Mouse (Mus musculus) cerebellum, adult (tissue): ENCODE measurements around the gene Dpysl5.

ENCODE experiments used
- ATAC-seq: cut with Nextera tagmentation; 2 replicates; pipeline ENCODE4 v1.9.2; 2017; ENCODE audit warnings: mild to moderate bottlenecking, moderate library complexity, mixed read lengths; ENCODE audit not compliant: insufficient number of reproducible peaks, low FRiP score, low TSS enrichment

The Dpysl5 gene

GRCm38 (mm10) chr5:30816261-30816791 is 105.0 kb downstream of the Dpysl5 start:
- no peak for ATAC-seq

GRCm38 (mm10) chr5:30818758-30819309 is 107.5 kb downstream of the Dpysl5 start:
- ATAC-seq: no peak

- ATAC-seq: no peak
Measured at GRCm38 (mm10) chr5:30822689-30823088, 111.3 kb downstream of the Dpysl5 start.

- ATAC-seq: no peak
Measured at GRCm38 (mm10) chr5:30823091-30823490, 111.7 kb downstream of the Dpysl5 start.

- ATAC-seq: no peak
Measured at GRCm38 (mm10) chr5:30824124-30824988, 113.0 kb downstream of the Dpysl5 start.

- 0 out of 2 replicates have a peak, but pooled peaks have one; percentile 11 for ATAC-seq
Measured at GRCm38 (mm10) chr5:30825166-30825565, 113.8 kb downstream of the Dpysl5 start.

GRCm38 (mm10) chr5:30825821-30826220 is 114.5 kb downstream of the Dpysl5 start:
- peak; percentile 56; the same call in 1 of the 2 replicates for ATAC-seq

GRCm38 (mm10) chr5:30833416-30833815 is 122.1 kb downstream of the Dpysl5 start:
- ATAC-seq: no peak

GRCm38 (mm10) chr5:30839731-30840130 is 128.4 kb downstream of the Dpysl5 start:
- ATAC-seq: no peak

- no peak for ATAC-seq
Measured at GRCm38 (mm10) chr5:30841896-30842295, 130.5 kb downstream of the Dpysl5 start.
